Mouse (Mus musculus) macrophage (primary cell): ENCODE data around the gene Olfr70. TPM values are rescaled to one million over a fixed set of nuclear protein-coding genes. Genes with fewer than 3 reads are reported as not detected.

Source experiments
- H3K27ac ChIP-seq: fragments of 350-480 bp; formaldehyde crosslinking; 2 replicates; pipeline ENCODE4 v1.9.0; 2021
- H3K36me3 ChIP-seq: fragments of 350-480 bp; formaldehyde crosslinking; 2 replicates; pipeline ENCODE4 v1.9.0; 2021; ENCODE audit errors: inconsistent target
- H3K4me3 ChIP-seq: fragments of 350-480 bp; formaldehyde crosslinking; 2 replicates; pipeline ENCODE4 v1.9.0; 2021; ENCODE audit errors: inconsistent target
- H3K79me2 ChIP-seq: fragments of 350-480 bp; formaldehyde crosslinking; 2 replicates; pipeline ENCODE4 v1.9.0; 2021; ENCODE audit errors: inconsistent target
- WGBS: methylation state at CpG from one replicate; pipeline ENCODE4 v1.1.7; 2026; ENCODE audit warnings: inconsistent platforms; ENCODE audit not compliant: missing documents; 5-methylcytosine and 5-hydroxymethylcytosine counted together
- polyA plus RNA-seq: library from polyadenylated mRNA; stranded (reverse); fragments of 250-400 nt; gene quantifications from 3 replicates; pipeline ENCODE4 v1.2.4, GENCODE M21; 2018; ENCODE audit warnings: inconsistent platforms

The Olfr70 gene
- polyA plus RNA-seq, 1 experiment from 2014 or later: not detected

GRCm38 (mm10) chr4:43726995-43727394 lies 26.4 kb upstream of the Olfr70 start, which contains the start of gene Hrct1:
TSS of gene Hrct1 (plus strand) at chr4:43727188.
- 72% methylated on average over 3 of the region's 3 CpGs for WGBS
- Histone ChIP-seq H3K79me2 (no peaks in the 10 kb centered on the region), H3K4me3 (no peak within 1 kb of the TSS), H3K36me3 (no peaks in the 10 kb centered on the region), H3K27ac (no peak within 1 kb of the TSS)

- no peaks in the 10 kb centered on the region for H3K36me3 ChIP-seq
- no peak overlapping the region for H3K27ac ChIP-seq
- no peaks in the 10 kb centered on the region for H3K79me2 ChIP-seq
- WGBS: 58% methylated on average over 12 of the region's 12 CpGs
- no peak overlapping the region for H3K4me3 ChIP-seq
Observed at GRCm38 (mm10) chr4:43726228-43726993, 25.8 kb upstream of the Olfr70 start.

DNA sequence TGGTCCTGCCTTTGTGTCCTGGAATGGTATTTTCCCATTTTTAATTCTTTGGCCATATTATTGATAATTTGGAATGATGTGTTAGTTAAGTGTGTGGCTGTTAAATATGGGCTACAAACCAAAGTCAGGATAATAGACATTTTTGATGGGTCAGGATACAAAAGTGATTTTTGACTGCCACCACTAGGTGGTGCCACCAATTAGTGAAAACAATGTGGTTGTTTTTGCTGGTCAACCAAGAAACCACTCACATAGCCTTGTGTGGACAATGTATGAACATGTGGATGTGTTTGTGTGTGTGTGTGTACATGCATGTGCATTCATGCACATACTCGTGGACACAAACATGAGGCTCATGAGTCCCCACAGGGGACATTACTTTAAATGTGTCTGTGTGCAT lies 24.2 kb upstream of the Olfr70 start:
- Histone ChIP-seq H3K36me3 (no peaks in the 10 kb centered on the region), H3K79me2 (no peaks in the 10 kb centered on the region), H3K4me3 (no peak overlapping the region), H3K27ac (no peak overlapping the region)
- 40% methylated on average over 1 of the region's 1 CpGs for WGBS

DNA sequence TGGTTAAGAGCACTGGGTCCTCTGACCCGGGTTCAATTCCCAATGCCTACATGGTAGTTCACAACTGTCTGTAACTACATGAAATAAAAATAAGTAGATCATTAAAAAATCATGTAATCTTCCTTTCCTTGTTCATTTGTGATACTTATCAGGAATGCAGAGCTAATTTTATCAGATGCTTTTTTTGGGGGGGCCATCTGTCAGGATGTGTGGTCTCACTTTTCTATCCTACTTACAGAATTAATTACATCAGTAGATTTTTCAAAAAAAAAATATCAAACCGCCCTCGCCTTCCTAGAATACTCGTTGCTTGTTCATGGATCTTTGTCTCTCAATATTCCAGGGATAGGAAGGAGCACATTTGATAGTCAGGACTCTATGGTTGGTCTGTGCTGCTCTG lies 21.6 kb upstream of the Olfr70 start:
- no peaks in the 10 kb centered on the region for H3K36me3 ChIP-seq
- no peak overlapping the region for H3K4me3 ChIP-seq
- no peak overlapping the region for H3K27ac ChIP-seq
- WGBS: 87% methylated on average over 4 of the region's 4 CpGs
- no peaks in the 10 kb centered on the region for H3K79me2 ChIP-seq

DNA sequence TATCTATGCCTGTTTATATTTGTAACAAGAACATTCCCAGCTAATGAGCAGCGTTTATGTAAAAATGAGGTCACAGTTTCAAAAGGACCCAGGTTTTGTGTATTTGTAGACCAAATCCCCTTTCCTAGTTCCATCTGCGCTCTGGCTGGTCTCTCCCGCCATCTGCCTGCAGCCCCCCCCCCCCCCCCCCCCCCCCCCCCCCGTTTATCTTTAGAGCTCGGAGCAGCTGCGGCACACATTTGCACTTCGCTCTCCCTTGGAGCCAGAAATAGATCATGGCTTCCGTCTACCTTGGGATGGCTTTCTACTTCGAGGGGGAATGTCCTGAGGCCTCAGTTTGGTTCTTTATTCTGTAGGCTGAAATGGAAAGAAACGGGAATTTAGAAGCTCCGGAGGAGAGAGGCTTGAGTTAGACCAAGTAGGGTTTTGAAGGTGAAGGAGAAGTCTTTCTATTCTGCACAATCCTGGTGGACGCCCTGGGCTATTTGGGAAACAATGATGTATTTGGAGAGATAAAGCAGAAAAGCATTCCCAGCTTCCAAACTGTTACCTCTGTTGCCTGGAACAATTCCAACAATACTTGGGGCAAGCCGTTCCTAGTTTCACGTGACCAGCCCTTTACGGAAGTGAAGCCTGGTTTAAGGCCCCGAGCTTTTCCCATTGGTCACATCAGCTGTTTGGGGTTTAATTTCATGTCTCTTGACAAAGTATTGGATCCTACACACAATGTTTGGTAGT lies 20.1 kb upstream of the Olfr70 start:
- 76% methylated on average over 11 of the region's 16 CpGs for WGBS
- H3K27ac ChIP-seq: no peak overlapping the region
- no peak overlapping the region for H3K4me3 ChIP-seq
- no peaks in the 10 kb centered on the region for H3K79me2 ChIP-seq
- no peaks in the 10 kb centered on the region for H3K36me3 ChIP-seq

DNA sequence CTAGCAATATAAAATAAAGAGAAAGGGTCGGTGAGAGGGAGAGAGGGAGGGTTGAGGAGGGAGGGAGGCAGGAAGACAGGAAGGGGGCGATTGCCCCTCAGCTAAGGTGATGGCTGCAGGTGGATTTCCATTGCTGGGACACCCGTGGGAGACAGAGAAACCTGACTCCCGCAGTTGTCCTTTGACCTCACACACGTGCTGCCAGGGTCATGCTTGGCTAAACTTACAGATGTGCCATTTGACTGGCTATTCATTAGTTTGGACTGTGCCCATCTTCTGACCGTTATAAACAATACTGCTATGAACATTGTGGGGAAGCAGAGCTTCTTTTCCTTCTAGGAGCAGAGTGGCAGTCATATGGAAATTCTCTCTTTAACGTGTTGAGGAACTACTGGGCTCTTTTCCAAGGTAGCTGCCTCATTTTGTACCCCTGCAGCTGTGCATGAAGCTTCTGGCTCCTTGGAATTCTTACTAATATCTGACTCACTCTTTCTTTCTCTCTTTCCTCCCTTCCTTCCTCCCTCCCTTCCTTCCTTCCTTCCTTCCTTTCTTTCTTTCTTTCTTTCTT lies 13.1 kb upstream of the Olfr70 start:
- H3K4me3 ChIP-seq: no peak overlapping the region
- 68% methylated on average over 7 of the region's 7 CpGs for WGBS
- H3K79me2 ChIP-seq: no peaks in the 10 kb centered on the region
- no peaks in the 10 kb centered on the region for H3K36me3 ChIP-seq
- H3K27ac ChIP-seq: no peak overlapping the region

GRCm38 (mm10) chr4:43711821-43712220 lies 11.2 kb upstream of the Olfr70 start:
- H3K36me3 ChIP-seq: no peaks in the 10 kb centered on the region
- WGBS: 0% methylated on average over 2 of the region's 2 CpGs
- H3K79me2 ChIP-seq: no peaks in the 10 kb centered on the region
- no peak overlapping the region for H3K27ac ChIP-seq
- no peak overlapping the region for H3K4me3 ChIP-seq

GRCm38 (mm10) chr4:43709869-43710268 lies 9.3 kb upstream of the Olfr70 start, which contains the start of gene Olfr71:
TSS of gene Olfr71 (minus strand) at chr4:43710255.
- 12% methylated on average over 6 of the region's 6 CpGs for WGBS
- H3K79me2 ChIP-seq: no peaks in the 10 kb centered on the region
- no peak within 1 kb of the TSS for H3K4me3 ChIP-seq
- H3K36me3 ChIP-seq: no peaks in the 10 kb centered on the region
- H3K27ac ChIP-seq: no peak within 1 kb of the TSS

GRCm38 (mm10) chr4:43705991-43706390 lies 5.4 kb upstream of the Olfr70 start:
- no peak overlapping the region for H3K27ac ChIP-seq
- H3K79me2 ChIP-seq: no peaks in the 10 kb centered on the region
- no peaks in the 10 kb centered on the region for H3K36me3 ChIP-seq
- WGBS: 89% methylated on average over 12 of the region's 13 CpGs
- no peak overlapping the region for H3K4me3 ChIP-seq

- Histone ChIP-seq H3K36me3 (no peaks in the 10 kb centered on the region), H3K27ac (no peak overlapping the region), H3K4me3 (no peak overlapping the region), H3K79me2 (no peaks in the 10 kb centered on the region)
- WGBS: over 99% methylated on average over 8 of the region's 8 CpGs
Observed at GRCm38 (mm10) chr4:43703851-43704250, 3.2 kb upstream of the Olfr70 start.

- H3K27ac ChIP-seq: no peak overlapping the region
- no peaks in the 10 kb centered on the region for H3K79me2 ChIP-seq
- 79% methylated on average over 6 of the region's 6 CpGs for WGBS
- no peaks in the 10 kb centered on the region for H3K36me3 ChIP-seq
- no peak overlapping the region for H3K4me3 ChIP-seq
Observed at GRCm38 (mm10) chr4:43703439-43703838, 2.8 kb upstream of the Olfr70 start.

GRCm38 (mm10) chr4:43696561-43696960 lies 4.0 kb downstream of the Olfr70 start:
- 95% methylated on average over 13 of the region's 13 CpGs for WGBS
- Histone ChIP-seq H3K36me3 (no peaks in the 10 kb centered on the region), H3K4me3 (no peak overlapping the region), H3K79me2 (no peaks in the 10 kb centered on the region), H3K27ac (no peak overlapping the region)

GRCm38 (mm10) chr4:43695249-43695671 lies 5.3 kb downstream of the Olfr70 start:
- WGBS: 67% methylated on average over 8 of the region's 9 CpGs

DNA sequence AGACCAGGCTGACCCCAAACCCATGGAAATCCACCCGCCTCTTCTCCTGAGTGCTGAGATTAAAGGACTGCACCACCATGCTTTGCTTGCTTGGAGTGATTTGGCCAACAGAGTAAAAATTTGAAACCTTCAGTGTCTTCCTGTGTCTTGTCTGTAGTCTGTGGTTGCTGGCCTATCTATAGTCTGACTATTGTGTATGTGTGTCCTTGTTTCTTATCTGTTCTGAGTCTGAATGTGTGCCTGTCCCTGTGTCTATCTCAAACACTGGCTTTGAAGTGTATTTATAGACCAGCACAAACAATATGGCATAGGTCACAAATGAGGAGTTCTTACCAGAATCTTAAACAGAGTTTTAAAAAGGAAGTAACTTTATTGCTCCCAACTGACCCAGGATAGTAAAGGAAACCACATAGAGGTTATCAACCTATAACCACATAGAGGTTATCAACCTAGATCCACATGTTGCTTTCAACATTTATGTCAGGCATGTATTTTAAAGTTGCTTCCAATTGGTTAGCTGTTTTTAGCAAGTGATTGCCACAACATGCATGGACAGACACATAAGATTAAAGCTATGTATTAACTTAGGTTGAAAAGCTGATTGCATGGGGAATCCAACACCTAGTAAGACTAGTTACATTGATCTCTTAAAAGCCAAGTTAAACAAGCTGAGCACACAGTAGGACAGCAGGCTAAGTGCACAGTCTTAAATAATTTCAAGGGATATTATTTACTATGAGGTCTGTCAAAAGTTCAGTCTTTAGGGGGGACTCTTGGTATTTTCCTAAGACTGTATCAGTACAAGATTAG lies 6.0 kb downstream of the Olfr70 start:
- Histone ChIP-seq H3K4me3 (no peak overlapping the region), H3K79me2 (no peaks in the 10 kb centered on the region), H3K27ac (no peak overlapping the region), H3K36me3 (no peaks in the 10 kb centered on the region)
- WGBS: 93% methylated on average over 1 of the region's 1 CpGs

More at GRCm38 (mm10) chr4:43695249-43695671, 5.3 kb downstream of the Olfr70 start:
- Histone ChIP-seq H3K27ac (no peak overlapping the region), H3K36me3 (no peaks in the 10 kb centered on the region), H3K4me3 (no peak overlapping the region), H3K79me2 (no peaks in the 10 kb centered on the region)
